Mouse (Mus musculus): ENCODE data around the gene Parg.

DNA sequence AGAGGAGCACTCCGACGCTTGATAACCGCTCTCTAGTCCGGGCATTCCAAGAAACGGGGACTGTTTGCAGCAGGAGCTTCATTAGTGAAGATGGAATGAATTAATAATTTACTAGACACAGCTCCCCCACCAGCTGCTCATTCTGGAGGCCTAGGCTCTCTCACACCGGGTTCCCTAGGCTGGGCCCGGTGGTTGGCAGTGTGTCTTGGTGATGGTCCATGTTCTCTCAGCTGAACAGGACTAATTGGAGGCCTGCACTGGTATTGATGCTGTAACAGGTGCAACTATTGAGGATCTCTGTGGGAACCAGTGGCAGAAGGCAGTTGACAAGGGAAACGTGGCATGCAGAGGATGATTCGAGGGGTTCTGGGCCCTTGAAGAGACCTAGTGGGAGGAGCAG is 125.6 kb downstream of the Parg start:
- TF ChIP-seq CTCF (IDR thresholded peaks at IDR 0.05; ENCODE audit: borderline replicate concordance, insufficient read depth, low read depth, low read length) (no peak), POLR2A (IDR thresholded peaks at IDR 0.05; ENCODE audit: borderline replicate concordance, insufficient read depth, low read length) (no peak)
